In the genomic region with DNA sequence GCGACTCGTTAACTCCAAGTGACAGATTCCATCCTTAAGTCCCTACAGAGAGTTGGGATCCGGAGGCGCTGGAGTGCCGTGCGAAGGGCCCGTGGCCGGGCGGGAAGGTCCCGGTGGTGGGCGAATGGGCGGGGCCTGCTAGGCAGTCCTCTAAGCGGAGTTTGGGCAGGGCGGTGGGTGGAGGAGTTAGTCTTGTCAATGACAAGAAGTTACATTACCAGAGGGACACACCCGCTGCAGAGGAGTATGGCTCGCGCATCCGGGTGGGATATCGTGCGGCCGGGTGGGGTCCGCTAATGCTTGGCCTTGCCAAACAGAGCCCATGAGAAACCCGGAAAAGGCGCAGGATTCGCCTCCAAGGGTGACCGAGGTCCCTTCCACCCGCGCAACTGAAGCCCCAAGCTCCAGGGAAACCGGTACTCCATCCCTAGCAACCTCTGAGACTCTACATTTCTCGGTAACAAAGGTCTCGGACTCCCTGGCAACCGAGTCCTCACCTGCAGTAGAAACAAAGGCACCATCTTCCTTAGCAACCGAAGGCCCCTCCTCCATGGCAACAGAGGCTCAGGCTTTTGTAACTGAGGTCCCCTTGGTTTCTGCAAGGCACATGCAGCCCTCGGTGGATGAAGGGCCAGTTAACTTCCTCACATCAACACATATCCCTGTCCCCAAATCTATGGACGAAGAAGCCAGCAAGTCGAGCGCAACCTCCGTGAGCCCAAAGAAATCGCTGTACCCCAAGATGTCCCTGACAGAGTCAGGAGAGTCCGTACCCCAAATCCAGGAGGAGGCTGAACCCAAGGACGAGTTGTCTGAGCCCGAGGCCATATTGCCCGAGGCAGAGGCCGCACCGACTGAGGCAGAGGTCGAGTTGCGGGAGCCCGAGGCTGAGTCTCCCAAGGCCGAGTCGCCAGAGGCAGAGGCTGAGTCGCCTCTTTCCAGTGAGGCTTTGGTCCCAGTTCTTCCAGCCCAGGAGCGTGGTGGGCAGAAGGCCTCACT, we compare ENCODE assay signal across 8 mouse cellular contexts. TPM values are rescaled to one million over a fixed set of nuclear protein-coding genes. Genes with fewer than 3 reads are reported as not detected.
DNase-seq lines count a peak whose midpoint lies in the region; ATAC-seq and TF ChIP-seq lines count a peak whose summit lies in the region.

No protein-coding gene starts in this region.

- 15% methylated on average over 52 of the region's 52 CpGs for WGBS in embryonic facial prominence, embryonic 15.5 days
- WGBS in hindbrain, embryonic 14.5 days, result 7% methylated on average over 52 of the region's 52 CpGs
- WGBS in midbrain, embryonic 12.5 days, result 6% methylated on average over 52 of the region's 52 CpGs

- intact Hi-C loops in left cerebral cortex, adult 2 months (cut with DNase I), result no loop called here

- TF ChIP-seq CTCF in left cerebral cortex, adult 2 months (IDR thresholded peaks at IDR 0.05), result no peak

- 0 out of 2 replicates have a peak, but pooled peaks have one; percentile 27 for ATAC-seq in embryonic facial prominence, embryonic 15.5 days (ENCODE audit: insufficient number of reproducible peaks, low FRiP score, low TSS enrichment, low read depth)
- peak; percentile 60 for ATAC-seq in hindbrain, embryonic 14.5 days (ENCODE audit: low FRiP score)
- ATAC-seq in midbrain, embryonic 12.5 days (ENCODE audit: low FRiP score, low read depth), result peak; percentile 75
- no peak for ATAC-seq in erythroblast, adult 5-6 weeks (replicated peaks; ENCODE audit: low FRiP score, poor library complexity, severe bottlenecking)

- H3K27ac ChIP-seq in left cerebral cortex, adult 2 months, result peak overlapping the region; percentile 6; the same call in 1 of the 2 replicates
- no peak overlapping the region for H3K27ac ChIP-seq in embryonic facial prominence, embryonic 15.5 days (replicated peaks)
- H3K27ac ChIP-seq in hindbrain, embryonic 14.5 days, result peak overlapping the region; percentile 75
- peak overlapping the region; percentile 80 for H3K27ac ChIP-seq in midbrain, embryonic 12.5 days (replicated peaks)

- H3K4me2 ChIP-seq in embryonic facial prominence, embryonic 15.5 days (replicated peaks), result peak overlapping the region; percentile 52
- H3K4me2 ChIP-seq in hindbrain, embryonic 14.5 days (replicated peaks), result peak overlapping the region; percentile 59
- peak overlapping the region; percentile 55 for H3K4me2 ChIP-seq in midbrain, embryonic 12.5 days (replicated peaks)

- no peak overlapping the region for H3K4me3 ChIP-seq in left cerebral cortex, adult 2 months
- H3K4me3 ChIP-seq in embryonic facial prominence, embryonic 15.5 days (replicated peaks), result peak overlapping the region; percentile 30
- H3K4me3 ChIP-seq in hindbrain, embryonic 14.5 days (replicated peaks; ENCODE audit: low read length), result peak overlapping the region; percentile 24
- H3K4me3 ChIP-seq in midbrain, embryonic 12.5 days, result peak overlapping the region; percentile 36

- peaks cover 14% of the 10 kb centered on the region for H3K36me3 ChIP-seq in embryonic facial prominence, embryonic 15.5 days
- H3K36me3 ChIP-seq in hindbrain, embryonic 14.5 days (replicated peaks; ENCODE audit: control insufficient read depth, insufficient read depth), result peaks cover 14% of the 10 kb centered on the region
- peaks cover 13% of the 10 kb centered on the region for H3K36me3 ChIP-seq in midbrain, embryonic 12.5 days

- no peak overlapping the region for H3K9ac ChIP-seq in embryonic facial prominence, embryonic 15.5 days
- H3K9ac ChIP-seq in hindbrain, embryonic 14.5 days, result peak overlapping the region; percentile 53
- H3K9ac ChIP-seq in midbrain, embryonic 12.5 days (replicated peaks), result peak overlapping the region; percentile 43

- peaks cover 30% of the 10 kb centered on the region for H3K27me3 ChIP-seq in embryonic facial prominence, embryonic 15.5 days
- peaks cover 14% of the 10 kb centered on the region for H3K27me3 ChIP-seq in hindbrain, embryonic 14.5 days (ENCODE audit: control insufficient read depth, insufficient read depth, low read length)
- peaks cover 42% of the 10 kb centered on the region for H3K27me3 ChIP-seq in midbrain, embryonic 12.5 days

- no peak for DNase-seq in left cerebral cortex, adult 2 months (ENCODE audit: extremely low spot score in 1 of 2, low spot score in 2 of 2)
- no peak for DNase-seq in left cerebral cortex, adult 18-20 months (ENCODE audit: low spot score in 2 of 2)
- peak; percentile 62 for DNase-seq in hindbrain, embryonic 14.5 days (ENCODE audit: low spot score)
- no peak for DNase-seq in thymus, postnatal 25 days
- no peak for DNase-seq in cerebellum, adult 8-10 months

- H3K9me3 ChIP-seq in embryonic facial prominence, embryonic 15.5 days (replicated peaks), result no peaks in the 10 kb centered on the region
- H3K9me3 ChIP-seq in hindbrain, embryonic 14.5 days (ENCODE audit: control insufficient read depth, low read length), result no peaks in the 10 kb centered on the region
- H3K9me3 ChIP-seq in midbrain, embryonic 12.5 days, result no peaks in the 10 kb centered on the region

- peaks cover 15% of the 10 kb centered on the region for H3K4me1 ChIP-seq in embryonic facial prominence, embryonic 15.5 days
- H3K4me1 ChIP-seq in hindbrain, embryonic 14.5 days (replicated peaks; ENCODE audit: control insufficient read depth, insufficient read depth, low read length), result peaks cover 22% of the 10 kb centered on the region
- peaks cover 51% of the 10 kb centered on the region for H3K4me1 ChIP-seq in midbrain, embryonic 12.5 days

RNA-seq across cellular contexts. Expression of a gene that starts 9.3 kb away (rescaled TPM):
- total RNA-seq in left cerebral cortex, adult 2 months (2021), result 1 to 10 TPM; 1.2 to 1.4 TPM
- 1 to 10 TPM; 1.4 to 2.0 TPM for total RNA-seq in left cerebral cortex, adult 18-20 months (2021)
- polyA plus RNA-seq in embryonic facial prominence, embryonic 15.5 days (2015; fragmentation: Nextera tagmentation; extraction: Ambion mirVana), result 2.7 and 2.8 TPM in 2 replicates
- 0.84 and 0.85 TPM in 2 replicates for polyA plus RNA-seq in hindbrain, embryonic 14.5 days (2014; fragmentation: Nextera tagmentation; extraction: Ambion mirVana)
- 1.3 and 2.0 TPM in 2 replicates for polyA plus RNA-seq in midbrain, embryonic 12.5 days (2016; fragmentation: Nextera tagmentation; extraction: Ambion mirVana)
- 4.0 and 5.6 TPM in 2 replicates for total RNA-seq in erythroblast, adult 5-6 weeks (2015; ENCODE audit: low replicate concordance)
- total RNA-seq in erythroblast, adult 5-6 weeks (2017; ENCODE audit: low replicate concordance), result 5.4 and 9.5 TPM in 2 replicates

RNA-seq across cellular contexts. Expression of a gene that starts 20.9 kb away (rescaled TPM):
- total RNA-seq in left cerebral cortex, adult 2 months (2021), result 100 to 1,000 TPM; 537 to 552 TPM
- total RNA-seq in left cerebral cortex, adult 18-20 months (2021), result 100 to 1,000 TPM; 592 to 615 TPM
- 337 and 355 TPM in 2 replicates for polyA plus RNA-seq in embryonic facial prominence, embryonic 15.5 days (2015; fragmentation: Nextera tagmentation; extraction: Ambion mirVana)
- polyA plus RNA-seq in hindbrain, embryonic 14.5 days (2014; fragmentation: Nextera tagmentation; extraction: Ambion mirVana), result 530 and 564 TPM in 2 replicates
- 407 and 436 TPM in 2 replicates for polyA plus RNA-seq in midbrain, embryonic 12.5 days (2016; fragmentation: Nextera tagmentation; extraction: Ambion mirVana)
- total RNA-seq in erythroblast, adult 5-6 weeks (2015; ENCODE audit: low replicate concordance), result 19.2 and 28.0 TPM in 2 replicates
- total RNA-seq in erythroblast, adult 5-6 weeks (2017; ENCODE audit: low replicate concordance), result 19.1 and 31.1 TPM in 2 replicates

RNA-seq across cellular contexts. Expression of a gene that starts 33.9 kb away (rescaled TPM):
- 1 to 10 TPM; 5.4 to 7.4 TPM for total RNA-seq in left cerebral cortex, adult 2 months (2021)
- 1 to 10 TPM; 5.0 to 6.0 TPM for total RNA-seq in left cerebral cortex, adult 18-20 months (2021)
- 14.5 and 15.3 TPM in 2 replicates for polyA plus RNA-seq in embryonic facial prominence, embryonic 15.5 days (2015; fragmentation: Nextera tagmentation; extraction: Ambion mirVana)
- 3.8 and 4.9 TPM in 2 replicates for polyA plus RNA-seq in hindbrain, embryonic 14.5 days (2014; fragmentation: Nextera tagmentation; extraction: Ambion mirVana)
- 3.6 and 5.3 TPM in 2 replicates for polyA plus RNA-seq in midbrain, embryonic 12.5 days (2016; fragmentation: Nextera tagmentation; extraction: Ambion mirVana)
- total RNA-seq in erythroblast, adult 5-6 weeks (2015; ENCODE audit: low replicate concordance), result 3.3 TPM in 2 replicates
- 2.5 and 4.3 TPM in 2 replicates for total RNA-seq in erythroblast, adult 5-6 weeks (2017; ENCODE audit: low replicate concordance)

RNA-seq across cellular contexts. Expression of a gene that starts 58.2 kb away (rescaled TPM):
- total RNA-seq in left cerebral cortex, adult 2 months (2021), result 10 to 100 TPM; 78.9 to 85.0 TPM
- total RNA-seq in left cerebral cortex, adult 18-20 months (2021), result 100 to 1,000 TPM in 1 of 2 experiments, 10 to 100 TPM in 1; 95.0 to 100 TPM
- 82.1 and 85.8 TPM in 2 replicates for polyA plus RNA-seq in embryonic facial prominence, embryonic 15.5 days (2015; fragmentation: Nextera tagmentation; extraction: Ambion mirVana)
- polyA plus RNA-seq in hindbrain, embryonic 14.5 days (2014; fragmentation: Nextera tagmentation; extraction: Ambion mirVana), result 126 and 131 TPM in 2 replicates
- polyA plus RNA-seq in midbrain, embryonic 12.5 days (2016; fragmentation: Nextera tagmentation; extraction: Ambion mirVana), result 71.7 and 73.7 TPM in 2 replicates
- total RNA-seq in erythroblast, adult 5-6 weeks (2015; ENCODE audit: low replicate concordance), result 19.4 and 31.1 TPM in 2 replicates
- 38.9 and 41.0 TPM in 2 replicates for total RNA-seq in erythroblast, adult 5-6 weeks (2017; ENCODE audit: low replicate concordance)

Comparison
In these comparisons a context has a peak if more than half of its experiments do, and no peak if none do; other contexts are left out.
1. RNA of a gene that starts 20.9 kb away (total RNA-seq): 592 to 615 TPM in left cerebral cortex, adult 18-20 months and 537 to 552 TPM in left cerebral cortex, adult 2 months; 19.1 to 31.1 TPM in erythroblast, adult 5-6 weeks; every median in the first group is over 10 times any median in the second.
2. Peak in every context shown above with its lines, with median percentiles within 50 percentile points of each other: H3K4me2 ChIP-seq.